Mouse (Mus musculus) lung, postnatal 0 days (tissue): ENCODE results near the gene Ptprs.

Experiments used
- CTCF ChIP-seq: IDR thresholded peaks from 2 replicates; pipeline ENCODE4 v1.5.1; 2016; ENCODE audit warnings: antibody characterized with exemption, mild to moderate bottlenecking
- EP300 ChIP-seq: IDR thresholded peaks from 2 replicates; pipeline ENCODE4 v1.6.1; 2016; ENCODE audit warnings: antibody characterized with exemption, mild to moderate bottlenecking, control low read depth

DNA sequence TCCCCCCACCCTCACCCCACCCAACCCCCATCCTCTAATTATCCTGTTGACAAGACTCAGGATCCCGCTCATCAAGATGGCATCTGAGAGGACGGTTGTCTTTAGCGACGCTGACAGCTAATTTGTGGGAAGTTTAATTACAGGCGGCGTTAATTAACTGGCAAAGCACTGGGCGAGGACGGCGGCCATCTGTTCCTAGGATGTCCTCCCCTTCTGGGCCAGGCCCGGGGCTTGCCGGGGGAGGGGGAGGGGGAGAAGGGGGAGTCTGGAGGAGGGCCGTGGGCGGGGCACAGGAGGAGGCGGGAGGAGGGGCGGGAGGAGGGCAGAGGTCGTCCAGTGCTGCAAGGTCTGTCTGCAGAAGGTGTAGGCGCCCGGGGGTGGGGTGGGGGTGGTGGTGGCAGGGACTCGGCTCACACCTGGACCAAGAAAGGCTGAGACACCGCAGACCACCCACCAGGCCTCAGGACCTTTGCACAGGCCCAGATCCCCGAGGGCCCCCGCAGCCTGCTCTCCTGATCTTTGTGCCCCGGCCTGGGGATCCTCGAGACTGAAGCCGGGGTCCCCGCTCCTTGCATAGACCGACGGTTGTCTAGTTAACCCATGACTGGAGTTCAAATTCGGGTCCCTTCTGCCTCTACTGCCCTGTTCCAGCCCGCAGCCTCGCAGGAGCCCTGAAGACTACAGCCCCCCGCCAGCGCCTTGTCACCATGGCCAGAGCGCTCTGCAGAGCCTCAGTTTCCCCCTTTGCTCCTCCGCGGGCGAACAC is 33.6 kb upstream of the Ptprs start:
- TF ChIP-seq CTCF, result no peak
- no peak for TF ChIP-seq EP300
